Mouse (Mus musculus): Measurements from ENCODE around the gene Tex14. TPM values are rescaled to one million over a fixed set of nuclear protein-coding genes. Genes with fewer than 3 reads are reported as not detected.

The Tex14 gene
- not detected in 2 replicates for polyA plus RNA-seq (2012; ENCODE audit: low replicate concordance)

GRCm38 (mm10) chr11:87404876-87405275 is at the start of gene Tex14, which contains the start of gene Rad51c:
TSS of gene Tex14 (plus strand) at chr11:87405065.
TSS of gene Rad51c (minus strand) at chr11:87404954.

GRCm38 (mm10) chr11:87358331-87359261 is 46.3 kb upstream of the Tex14 start, which contains the start of gene Ppm1e:
TSS of gene Ppm1e (minus strand) at chr11:87359023.

GRCm38 (mm10) chr11:87566501-87566900 is 161.6 kb downstream of the Tex14 start, which contains the start of gene Gm11492:
TSS of gene Gm11492 (plus strand) at chr11:87566653.

GRCm38 (mm10) chr11:87568255-87568953 is 163.5 kb downstream of the Tex14 start, which contains the start of gene Sept4:
TSS of gene Sept4 (plus strand) at chr11:87568903.

GRCm38 (mm10) chr11:87591526-87592353 is 186.9 kb downstream of the Tex14 start, which contains the start of gene Mtmr4:
TSS of gene Mtmr4 (plus strand) at chr11:87592162.

Other genes starting within 250 kb of the Tex14 start
- 7.0 and 15.6 TPM in 2 replicates for gene Ppm1e, start 46.0 kb upstream of the Tex14 start, polyA plus RNA-seq (2012; ENCODE audit: low replicate concordance)
- gene Rad51c, start 111 bp upstream of the Tex14 start, polyA plus RNA-seq (2012; ENCODE audit: low replicate concordance): 0.38 and 0.80 TPM in 2 replicates
- not detected in 2 replicates for gene Gm11492, start 161.6 kb downstream of the Tex14 start, polyA plus RNA-seq (2012; ENCODE audit: low replicate concordance)
- 1.3 and 1.5 TPM in 2 replicates for gene Sept4, start 163.8 kb downstream of the Tex14 start, polyA plus RNA-seq (2012; ENCODE audit: low replicate concordance)
- 25.0 and 31.2 TPM in 2 replicates for gene Mtmr4, start 187.1 kb downstream of the Tex14 start, polyA plus RNA-seq (2012; ENCODE audit: low replicate concordance)
- gene Hsf5, start 212.1 kb downstream of the Tex14 start, polyA plus RNA-seq (2012; ENCODE audit: low replicate concordance): 0.09 TPM in 1 of 2 replicates, not detected in the other

Data from leukemia stem cell, adult 10-12 weeks (primary cell).